Mouse (Mus musculus) spleen, adult 2 months (tissue): ENCODE results near the gene Fam241b.

ENCODE experiments used
- CTCF ChIP-seq: fragments of 200-500 bp; IDR thresholded peaks from 2 replicates; pipeline ENCODE4 v1.5.1; 2011; ENCODE audit warnings: mild to moderate bottlenecking, inconsistent platforms; ENCODE audit not compliant: insufficient read depth, insufficient read length, insufficient replicate concordance; ENCODE audit errors: extremely low read depth
- POLR2A ChIP-seq: fragments of 200-500 bp; IDR thresholded peaks from 2 replicates; pipeline ENCODE4 v1.6.1; 2011; ENCODE audit warnings: low read depth, low read length, inconsistent platforms

- TF ChIP-seq POLR2A = no peak
- no peak for TF ChIP-seq CTCF
Observed at GRCm38 (mm10) chr10:62173941-62174448, 30.3 kb upstream of the Fam241b start.
